Mouse (Mus musculus): ENCODE results near the gene Palm. TPM values are rescaled to one million over a fixed set of nuclear protein-coding genes. Genes with fewer than 3 reads are reported as not detected.

The Palm gene
- polyA plus RNA-seq, 1 experiment from 2014 or later: 67.1 TPM

- no peaks in the 10 kb centered on the region for H3K9me3 ChIP-seq
- H3K9ac ChIP-seq: peak overlapping the region; percentile 38; the same call in 1 of the 2 replicates
- no peaks in the 10 kb centered on the region for H3K27me3 ChIP-seq (replicated peaks)
- H3K27ac ChIP-seq (replicated peaks): peak overlapping the region; percentile 10; the same call in 1 of the 2 replicates
- H3K4me2 ChIP-seq: no peak overlapping the region
- H3K4me3 ChIP-seq: no peak overlapping the region
- H3K36me3 ChIP-seq: peaks cover 65% of the 10 kb centered on the region
- no peak for ATAC-seq (ENCODE audit: extremely low read depth, insufficient number of reproducible peaks, low FRiP score, low TSS enrichment)
- 49% methylated on average over 10 of the region's 10 CpGs for WGBS
- peaks cover 21% of the 10 kb centered on the region for H3K4me1 ChIP-seq
Observed at GRCm38 (mm10) chr10:79864351-79865188, 71.2 kb downstream of the Palm start.

- Histone ChIP-seq H3K4me1 (peaks cover 15% of the 10 kb centered on the region), H3K9ac (peak overlapping the region; percentile 38), H3K36me3 (peaks cover 59% of the 10 kb centered on the region), H3K4me3 (no peak overlapping the region), H3K27ac (replicated peaks) (peak overlapping the region; percentile 10), H3K4me2 (no peak overlapping the region), H3K9me3 (no peaks in the 10 kb centered on the region), H3K27me3 (replicated peaks) (no peaks in the 10 kb centered on the region)
- 50% methylated on average over 12 of the region's 12 CpGs for WGBS
- ATAC-seq (ENCODE audit: extremely low read depth, insufficient number of reproducible peaks, low FRiP score, low TSS enrichment): no peak
Observed at GRCm38 (mm10) chr10:79865189-79865601, 71.8 kb downstream of the Palm start.

- no peak for ATAC-seq (ENCODE audit: extremely low read depth, insufficient number of reproducible peaks, low FRiP score, low TSS enrichment)
- no peaks in the 10 kb centered on the region for H3K27me3 ChIP-seq (replicated peaks)
- H3K27ac ChIP-seq (replicated peaks): peak overlapping the region; percentile 10
- H3K4me2 ChIP-seq: no peak overlapping the region
- no peak overlapping the region for H3K4me3 ChIP-seq
- H3K9me3 ChIP-seq: no peaks in the 10 kb centered on the region
- H3K36me3 ChIP-seq: peaks cover 52% of the 10 kb centered on the region
- H3K4me1 ChIP-seq: peaks cover 11% of the 10 kb centered on the region
- 66% methylated on average over 19 of the region's 19 CpGs for whole genome bisulfite sequencing
- 0 out of 2 replicates have a peak overlapping the region, but pooled peaks have one; percentile 38 for H3K9ac ChIP-seq
Observed at GRCm38 (mm10) chr10:79865801-79866295, 72.5 kb downstream of the Palm start.

GRCm38 (mm10) chr10:79866601-79867000, 73.2 kb downstream of the Palm start:
- no peak overlapping the region for H3K27ac ChIP-seq (replicated peaks)
- no peak overlapping the region for H3K9ac ChIP-seq
- H3K27me3 ChIP-seq (replicated peaks): no peaks in the 10 kb centered on the region
- peaks cover 11% of the 10 kb centered on the region for H3K4me1 ChIP-seq
- ATAC-seq (ENCODE audit: extremely low read depth, insufficient number of reproducible peaks, low FRiP score, low TSS enrichment): no peak
- no peaks in the 10 kb centered on the region for H3K9me3 ChIP-seq
- H3K4me2 ChIP-seq: no peak overlapping the region
- no peak overlapping the region for H3K4me3 ChIP-seq
- peaks cover 45% of the 10 kb centered on the region for H3K36me3 ChIP-seq
- WGBS: 76% methylated on average over 11 of the region's 11 CpGs

Small RNAs within 50 kb of the gene (microRNA-seq; reads per million reads assigned to microRNA genes)
- 0.61 reads per million for gene Mir6910

Other genes with a start within 250 kb of the Palm start
- 32.9 and 33.5 TPM in 2 replicates for gene Mier2, start 238.4 kb upstream of the Palm start, polyA plus RNA-seq (2015; fragmentation: Nextera tagmentation; extraction: Ambion mirVana)
- not detected in 2 replicates for gene Theg, start 206.2 kb upstream of the Palm start, polyA plus RNA-seq (2015; fragmentation: Nextera tagmentation; extraction: Ambion mirVana)
- gene C2cd4c, start 179.5 kb upstream of the Palm start, polyA plus RNA-seq (2015; fragmentation: Nextera tagmentation; extraction: Ambion mirVana): not detected in 2 replicates
- gene Shc2, start 155.7 kb upstream of the Palm start, polyA plus RNA-seq (2015; fragmentation: Nextera tagmentation; extraction: Ambion mirVana): 1.9 and 2.6 TPM in 2 replicates
- gene Odf3l2, start 147.8 kb upstream of the Palm start, polyA plus RNA-seq (2015; fragmentation: Nextera tagmentation; extraction: Ambion mirVana): not detected in 2 replicates
- 0.82 and 1.2 TPM in 2 replicates for gene Madcam1, start 129.0 kb upstream of the Palm start, polyA plus RNA-seq (2015; fragmentation: Nextera tagmentation; extraction: Ambion mirVana)
- gene Tpgs1, start 124.2 kb upstream of the Palm start, polyA plus RNA-seq (2015; fragmentation: Nextera tagmentation; extraction: Ambion mirVana): 41.4 and 43.1 TPM in 2 replicates
- gene Cdc34, start 111.4 kb upstream of the Palm start, polyA plus RNA-seq (2015; fragmentation: Nextera tagmentation; extraction: Ambion mirVana): 122 and 136 TPM in 2 replicates
- 0.67 and 1.0 TPM in 2 replicates for gene Gzmm, start 104.6 kb upstream of the Palm start, polyA plus RNA-seq (2015; fragmentation: Nextera tagmentation; extraction: Ambion mirVana)
- gene Bsg, start 89.1 kb upstream of the Palm start, polyA plus RNA-seq (2015; fragmentation: Nextera tagmentation; extraction: Ambion mirVana): 1,093 and 1,212 TPM in 2 replicates
- gene Hcn2, start 76.9 kb upstream of the Palm start, polyA plus RNA-seq (2015; fragmentation: Nextera tagmentation; extraction: Ambion mirVana): 0.06 and 0.09 TPM in 2 replicates
- 30.2 and 30.9 TPM in 2 replicates for gene Polrmt, start 47.0 kb upstream of the Palm start, polyA plus RNA-seq (2015; fragmentation: Nextera tagmentation; extraction: Ambion mirVana)
- gene Fgf22, start 38.5 kb upstream of the Palm start, polyA plus RNA-seq (2015; fragmentation: Nextera tagmentation; extraction: Ambion mirVana): 0.17 TPM in 1 of 2 replicates, not detected in the other
- 61.4 and 66.3 TPM in 2 replicates for gene Rnf126, start 26.6 kb upstream of the Palm start, polyA plus RNA-seq (2015; fragmentation: Nextera tagmentation; extraction: Ambion mirVana)
- gene Fstl3, start 16.3 kb upstream of the Palm start, polyA plus RNA-seq (2015; fragmentation: Nextera tagmentation; extraction: Ambion mirVana): 23.8 and 27.3 TPM in 2 replicates
- gene Prss57, start 2.6 kb upstream of the Palm start, polyA plus RNA-seq (2015; fragmentation: Nextera tagmentation; extraction: Ambion mirVana): 0.51 TPM in 1 of 2 replicates, not detected in the other
- gene Misp, start 27.4 kb downstream of the Palm start, polyA plus RNA-seq (2015; fragmentation: Nextera tagmentation; extraction: Ambion mirVana): 1.2 and 1.4 TPM in 2 replicates
- gene Ptbp1, start 60.9 kb downstream of the Palm start, polyA plus RNA-seq (2015; fragmentation: Nextera tagmentation; extraction: Ambion mirVana): 122 and 141 TPM in 2 replicates
- gene Prtn3, start 80.9 kb downstream of the Palm start, polyA plus RNA-seq (2015; fragmentation: Nextera tagmentation; extraction: Ambion mirVana): 2.5 and 2.6 TPM in 2 replicates
- gene Plppr3, start 81.1 kb downstream of the Palm start, polyA plus RNA-seq (2015; fragmentation: Nextera tagmentation; extraction: Ambion mirVana): 15.8 and 16.4 TPM in 2 replicates
- gene Elane, start 92.7 kb downstream of the Palm start, polyA plus RNA-seq (2015; fragmentation: Nextera tagmentation; extraction: Ambion mirVana): 0.25 and 0.96 TPM in 2 replicates
- not detected in 2 replicates for gene Cfd, start 97.3 kb downstream of the Palm start, polyA plus RNA-seq (2015; fragmentation: Nextera tagmentation; extraction: Ambion mirVana)
- gene Med16, start 115.4 kb downstream of the Palm start, polyA plus RNA-seq (2015; fragmentation: Nextera tagmentation; extraction: Ambion mirVana): 41.8 and 42.1 TPM in 2 replicates
- 1.7 TPM in 1 of 2 replicates, not detected in the other for gene Gm26602, start 117.3 kb downstream of the Palm start, polyA plus RNA-seq (2015; fragmentation: Nextera tagmentation; extraction: Ambion mirVana)
- gene Kiss1r, start 123.4 kb downstream of the Palm start, polyA plus RNA-seq (2015; fragmentation: Nextera tagmentation; extraction: Ambion mirVana): 0.60 and 0.67 TPM in 2 replicates
- gene R3hdm4, start 127.6 kb downstream of the Palm start, polyA plus RNA-seq (2015; fragmentation: Nextera tagmentation; extraction: Ambion mirVana): 95.6 and 100 TPM in 2 replicates
- gene Arid3a, start 133.5 kb downstream of the Palm start, polyA plus RNA-seq (2015; fragmentation: Nextera tagmentation; extraction: Ambion mirVana): 3.4 and 4.2 TPM in 2 replicates
- 72.4 and 80.9 TPM in 2 replicates for gene Wdr18, start 166.6 kb downstream of the Palm start, polyA plus RNA-seq (2015; fragmentation: Nextera tagmentation; extraction: Ambion mirVana)
- gene Grin3b, start 177.1 kb downstream of the Palm start, polyA plus RNA-seq (2015; fragmentation: Nextera tagmentation; extraction: Ambion mirVana): 0.09 and 0.11 TPM in 2 replicates
- 10.6 and 12.8 TPM in 2 replicates for gene Tmem259, start 190.8 kb downstream of the Palm start, polyA plus RNA-seq (2015; fragmentation: Nextera tagmentation; extraction: Ambion mirVana)
- 264 and 271 TPM in 2 replicates for gene Cnn2, start 195.0 kb downstream of the Palm start, polyA plus RNA-seq (2015; fragmentation: Nextera tagmentation; extraction: Ambion mirVana)
- 2.2 and 2.6 TPM in 2 replicates for gene Abca7, start 202.9 kb downstream of the Palm start, polyA plus RNA-seq (2015; fragmentation: Nextera tagmentation; extraction: Ambion mirVana)
- 5.5 and 6.5 TPM in 2 replicates for gene Arhgap45, start 223.1 kb downstream of the Palm start, polyA plus RNA-seq (2015; fragmentation: Nextera tagmentation; extraction: Ambion mirVana)
- 149 and 154 TPM in 2 replicates for gene Polr2e, start 246.2 kb downstream of the Palm start, polyA plus RNA-seq (2015; fragmentation: Nextera tagmentation; extraction: Ambion mirVana)